Mouse (Mus musculus) ES-Bruce4 (cell line): Measurements from ENCODE around the gene Mrtfb. TPM values are rescaled to one million over a fixed set of nuclear protein-coding genes. Genes with fewer than 3 reads are reported as not detected.

ENCODE experiments used
- H3K27ac ChIP-seq: 2 replicates; pipeline ENCODE4 v1.5.1; 2012; ENCODE audit warnings: low read length, inconsistent platforms; ENCODE audit not compliant: insufficient read depth
- H3K27me3 ChIP-seq: 2 replicates; pipeline ENCODE4 v1.6.1; 2012; ENCODE audit warnings: mild to moderate bottlenecking, low read length, inconsistent platforms; ENCODE audit not compliant: control insufficient read depth, poor library complexity, insufficient read depth, severe bottlenecking
- H3K36me3 ChIP-seq: 2 replicates; pipeline ENCODE4 v1.6.1; 2012; ENCODE audit warnings: inconsistent platforms, mild to moderate bottlenecking, low read length, moderate library complexity; ENCODE audit not compliant: control insufficient read depth, poor library complexity, insufficient read depth, severe bottlenecking
- H3K4me1 ChIP-seq: one replicate; pipeline ENCODE4 v1.8.1; 2011; ENCODE audit warnings: low read length; ENCODE audit not compliant: control insufficient read depth, insufficient read depth
- H3K4me3 ChIP-seq: 2 replicates; pipeline ENCODE4 v1.5.1; 2011; ENCODE audit warnings: low read depth, mild to moderate bottlenecking, low read length
- H3K9ac ChIP-seq: 2 replicates; pipeline ENCODE4 v1.6.1; 2012; ENCODE audit warnings: low read depth, mild to moderate bottlenecking, inconsistent platforms; ENCODE audit not compliant: poor library complexity, severe bottlenecking
- H3K9me3 ChIP-seq: replicated peaks from 2 replicates; pipeline ENCODE4 v1.6.1; 2012; ENCODE audit warnings: mild to moderate bottlenecking, low read length, inconsistent platforms; ENCODE audit not compliant: control insufficient read depth, poor library complexity, insufficient read depth, severe bottlenecking
- CTCF ChIP-seq: IDR thresholded peaks from one replicate; pipeline ENCODE4 v1.8.1; 2011; ENCODE audit warnings: low read depth, low read length
- EP300 ChIP-seq: IDR thresholded peaks from 2 replicates; pipeline ENCODE4 v1.6.1; 2011; ENCODE audit warnings: low read depth, low read length; ENCODE audit not compliant: insufficient read depth
- POLR2A ChIP-seq: IDR thresholded peaks from one replicate; pipeline ENCODE4 v1.8.1; 2011; ENCODE audit warnings: low read length; ENCODE audit not compliant: insufficient read depth
- polyA plus RNA-seq: library from polyadenylated mRNA; stranded (reverse); fragments of >200 nt; gene quantifications from 2 replicates; pipeline ENCODE4 v1.2.4, GENCODE M21; 2011; ENCODE audit warnings: low read depth; ENCODE audit not compliant: missing spikeins, insufficient read depth, insufficient read length

Mrtfb gene
- polyA plus RNA-seq, 1 experiment, result 20.7 TPM

DNA sequence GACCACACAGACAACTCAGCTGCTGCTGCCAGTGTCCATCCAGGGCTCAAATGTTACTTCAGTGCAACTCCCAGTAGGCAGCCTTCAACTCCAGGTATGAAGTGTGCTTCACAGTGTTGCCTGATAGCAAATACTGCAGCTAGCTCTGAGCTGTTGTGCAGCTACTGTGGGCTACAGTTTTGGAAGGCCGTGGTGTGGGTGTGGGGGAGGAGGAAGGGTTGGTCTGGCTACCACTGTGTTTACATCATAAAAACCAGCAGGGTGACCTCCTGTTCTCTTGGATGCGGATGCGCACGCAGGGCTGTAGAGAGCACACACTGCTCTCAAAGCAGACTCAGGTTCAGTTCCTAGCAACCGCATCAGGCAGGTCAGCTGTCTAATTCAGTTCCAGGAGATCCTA is 145.3 kb downstream of the Mrtfb start:
- Histone ChIP-seq H3K9me3 (no peaks in the 10 kb centered on the region), H3K27ac (no peak overlapping the region), H3K4me1 (no peaks in the 10 kb centered on the region), H3K4me3 (no peak overlapping the region), H3K27me3 (no peaks in the 10 kb centered on the region), H3K9ac (no peak overlapping the region), H3K36me3 (no peaks in the 10 kb centered on the region)
- no peak for TF ChIP-seq POLR2A
- no peak for TF ChIP-seq CTCF
- no peak for TF ChIP-seq EP300

DNA sequence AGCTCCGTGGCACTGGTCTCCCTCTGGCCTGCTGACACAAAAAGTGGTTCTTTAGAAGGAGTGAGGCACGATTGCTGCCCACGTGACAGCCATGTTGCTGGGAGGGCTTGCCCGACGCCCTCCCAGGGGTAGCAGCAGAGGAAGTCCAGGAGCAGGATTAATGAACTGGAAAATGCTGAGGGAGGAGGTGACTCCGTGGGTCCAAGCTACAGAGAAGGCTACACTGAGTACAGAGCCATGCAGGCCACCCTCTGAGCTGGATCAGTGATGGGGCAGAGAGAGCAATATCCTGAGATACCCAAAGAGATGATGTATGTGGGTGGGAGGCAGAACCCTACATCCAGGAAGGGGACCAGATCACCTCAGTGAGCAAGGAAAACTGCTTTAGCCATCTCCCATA is 148.4 kb downstream of the Mrtfb start:
- Histone ChIP-seq H3K4me1 (no peaks in the 10 kb centered on the region), H3K4me3 (no peak overlapping the region), H3K36me3 (no peaks in the 10 kb centered on the region), H3K27me3 (no peaks in the 10 kb centered on the region), H3K27ac (no peak overlapping the region), H3K9me3 (no peaks in the 10 kb centered on the region), H3K9ac (no peak overlapping the region)
- no peak for TF ChIP-seq EP300
- no peak for TF ChIP-seq CTCF
- no peak for TF ChIP-seq POLR2A

- no peaks in the 10 kb centered on the region for H3K9me3 ChIP-seq
- no peak overlapping the region for H3K27ac ChIP-seq
- no peak overlapping the region for H3K9ac ChIP-seq
- H3K4me1 ChIP-seq, result no peaks in the 10 kb centered on the region
- H3K36me3 ChIP-seq, result no peaks in the 10 kb centered on the region
- H3K4me3 ChIP-seq, result no peak overlapping the region
- no peak for TF ChIP-seq POLR2A
- TF ChIP-seq EP300, result no peak
- no peak for TF ChIP-seq CTCF
- H3K27me3 ChIP-seq, result no peaks in the 10 kb centered on the region
Measured at GRCm38 (mm10) chr16:13405403-13405802, 149.1 kb downstream of the Mrtfb start.

GRCm38 (mm10) chr16:13409530-13410163 is 153.4 kb downstream of the Mrtfb start:
- H3K36me3 ChIP-seq, result no peaks in the 10 kb centered on the region
- no peak overlapping the region for H3K4me3 ChIP-seq
- H3K27ac ChIP-seq, result no peak overlapping the region
- H3K9me3 ChIP-seq, result 0 out of 2 replicates have a peak, but pooled peaks cover 4% of the 10 kb centered on the region
- H3K4me1 ChIP-seq, result no peaks in the 10 kb centered on the region
- no peaks in the 10 kb centered on the region for H3K27me3 ChIP-seq
- no peak for TF ChIP-seq CTCF
- TF ChIP-seq EP300, result no peak
- H3K9ac ChIP-seq, result no peak overlapping the region

- H3K36me3 ChIP-seq, result no peaks in the 10 kb centered on the region
- H3K27ac ChIP-seq, result no peak overlapping the region
- H3K4me3 ChIP-seq, result no peak overlapping the region
- H3K9me3 ChIP-seq, result 0 out of 2 replicates have a peak, but pooled peaks cover 4% of the 10 kb centered on the region
- no peaks in the 10 kb centered on the region for H3K4me1 ChIP-seq
- TF ChIP-seq EP300 (no peak), POLR2A (no peak), CTCF (no peak)
- no peaks in the 10 kb centered on the region for H3K27me3 ChIP-seq
- no peak overlapping the region for H3K9ac ChIP-seq
Measured at GRCm38 (mm10) chr16:13410760-13411159, 154.5 kb downstream of the Mrtfb start.

DNA sequence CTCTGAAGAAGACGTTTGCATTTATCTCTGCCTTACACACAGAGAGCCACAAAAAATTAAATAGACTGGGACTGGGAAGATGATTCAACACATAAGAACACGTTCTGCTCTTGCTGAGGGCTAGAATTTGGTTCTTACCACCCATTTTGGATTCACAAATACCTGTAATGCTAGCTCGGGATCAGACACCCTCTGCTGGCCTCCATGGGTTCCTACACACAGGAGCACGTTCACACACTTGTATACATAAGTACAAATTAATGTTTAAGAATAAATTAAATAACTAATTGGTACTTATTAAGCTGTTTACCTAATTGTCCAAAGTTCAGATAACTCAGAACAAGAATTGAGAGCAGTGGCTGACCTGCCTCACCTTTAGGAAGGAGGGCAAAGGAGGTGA is 155.2 kb downstream of the Mrtfb start:
- TF ChIP-seq CTCF, result peak; percentile 17
- TF ChIP-seq EP300, result no peak
- Histone ChIP-seq H3K36me3 (no peaks in the 10 kb centered on the region), H3K27ac (no peak overlapping the region), H3K4me1 (no peaks in the 10 kb centered on the region), H3K9me3 (0 out of 2 replicates have a peak, but pooled peaks cover 4% of the 10 kb centered on the region), H3K9ac (no peak overlapping the region), H3K4me3 (no peak overlapping the region), H3K27me3 (no peaks in the 10 kb centered on the region)
